Mouse (Mus musculus) brain, embryonic 14.5 days (tissue): ENCODE data around the gene M1ap.

Source experiments
- CTCF ChIP-seq: fragments of 200-500 bp; IDR thresholded peaks from 2 replicates; pipeline ENCODE4 v1.5.1; 2012; ENCODE audit warnings: inconsistent platforms, mild to moderate bottlenecking, moderate library complexity, borderline replicate concordance; ENCODE audit not compliant: insufficient read depth, insufficient read length; ENCODE audit errors: extremely low read depth
- POLR2A ChIP-seq: fragments of 200-500 bp; IDR thresholded peaks from 2 replicates; pipeline ENCODE4 v1.6.1; 2012; ENCODE audit warnings: mild to moderate bottlenecking, inconsistent platforms, borderline replicate concordance; ENCODE audit not compliant: poor library complexity, insufficient read depth, insufficient read length, severe bottlenecking; ENCODE audit errors: extremely low read depth

DNA sequence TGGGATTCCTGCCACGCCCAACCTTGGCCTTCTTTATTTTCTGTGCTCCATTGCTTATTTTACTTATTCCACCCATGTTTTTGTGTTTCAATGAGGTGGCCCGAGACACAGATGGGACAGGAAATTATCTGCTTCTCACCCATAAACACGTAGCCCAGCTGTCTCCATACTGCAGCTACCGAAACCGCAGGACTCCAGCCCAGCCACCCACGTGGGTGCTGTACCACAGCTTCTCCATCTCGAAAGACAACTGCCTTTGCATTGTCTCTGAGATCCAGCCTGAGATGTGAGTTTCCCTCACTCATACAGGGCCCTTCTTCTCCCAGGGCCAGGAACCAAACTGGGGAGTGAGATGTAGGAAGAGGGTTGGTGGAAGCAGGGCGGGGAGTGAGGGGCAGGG, 119.3 kb downstream of the M1ap start:
- TF ChIP-seq CTCF (no peak), POLR2A (no peak)
